Mouse (Mus musculus) hindbrain, embryonic 12.5 days (tissue): Measurements from ENCODE around the gene Palm2. TPM values are rescaled to one million over a fixed set of nuclear protein-coding genes. Genes with fewer than 3 reads are reported as not detected.
"Not testable (repeated sequence)": the region's sequence is repeated elsewhere in the genome, so short reads cannot be mapped to it uniquely, and the experiment has no call there.

Source experiments
- ATAC-seq: fragments of 200-750 bp; cut with Nextera tagmentation; 2 replicates; pipeline ENCODE4 v1.8.0; 2017; ENCODE audit warnings: moderate TSS enrichment; ENCODE audit not compliant: low FRiP score
- H3K27ac ChIP-seq: fragments of 300-500 bp; sonication (generic); 2 replicates; pipeline ENCODE4 v1.5.1; 2016; ENCODE audit warnings: mild to moderate bottlenecking
- H3K27me3 ChIP-seq: fragments of 300-500 bp; sonication (generic); 2 replicates; pipeline ENCODE4 v1.6.1; 2016; ENCODE audit warnings: mild to moderate bottlenecking
- H3K36me3 ChIP-seq: fragments of 300-500 bp; sonication (generic); 2 replicates; pipeline ENCODE4 v1.6.1; 2016; ENCODE audit warnings: mild to moderate bottlenecking
- H3K4me1 ChIP-seq: fragments of 300-500 bp; sonication (generic); 2 replicates; pipeline ENCODE4 v1.6.1; 2016
- H3K4me2 ChIP-seq: fragments of 300-500 bp; sonication (generic); replicated peaks from 2 replicates; pipeline ENCODE4 v1.6.1; 2016; ENCODE audit warnings: mild to moderate bottlenecking
- H3K4me3 ChIP-seq: fragments of 300-500 bp; sonication (generic); 2 replicates; pipeline ENCODE4 v1.5.1; 2016; ENCODE audit warnings: mild to moderate bottlenecking
- H3K9ac ChIP-seq: fragments of 300-500 bp; sonication (generic); 2 replicates; pipeline ENCODE4 v1.6.1; 2016; ENCODE audit warnings: mild to moderate bottlenecking, moderate library complexity
- H3K9me3 ChIP-seq: fragments of 300-500 bp; sonication (generic); replicated peaks from 2 replicates; pipeline ENCODE4 v1.6.1; 2016; ENCODE audit warnings: mild to moderate bottlenecking
- WGBS: fragments of 180-500 bp; shearing (Covaris S2); methylation state at CpG from one replicate; pipeline ENCODE4 v1.1.7; 2016; 5-methylcytosine and 5-hydroxymethylcytosine counted together
- polyA plus RNA-seq: library from polyadenylated mRNA; unstranded; fragments of >200 nt; fragmentation: Nextera tagmentation; extraction: Ambion mirVana; gene quantifications from 2 replicates; pipeline ENCODE4 v1.2.1, GENCODE M21; 2016

Gene Palm2
- 6.0 and 6.4 TPM in 2 replicates for polyA plus RNA-seq

DNA sequence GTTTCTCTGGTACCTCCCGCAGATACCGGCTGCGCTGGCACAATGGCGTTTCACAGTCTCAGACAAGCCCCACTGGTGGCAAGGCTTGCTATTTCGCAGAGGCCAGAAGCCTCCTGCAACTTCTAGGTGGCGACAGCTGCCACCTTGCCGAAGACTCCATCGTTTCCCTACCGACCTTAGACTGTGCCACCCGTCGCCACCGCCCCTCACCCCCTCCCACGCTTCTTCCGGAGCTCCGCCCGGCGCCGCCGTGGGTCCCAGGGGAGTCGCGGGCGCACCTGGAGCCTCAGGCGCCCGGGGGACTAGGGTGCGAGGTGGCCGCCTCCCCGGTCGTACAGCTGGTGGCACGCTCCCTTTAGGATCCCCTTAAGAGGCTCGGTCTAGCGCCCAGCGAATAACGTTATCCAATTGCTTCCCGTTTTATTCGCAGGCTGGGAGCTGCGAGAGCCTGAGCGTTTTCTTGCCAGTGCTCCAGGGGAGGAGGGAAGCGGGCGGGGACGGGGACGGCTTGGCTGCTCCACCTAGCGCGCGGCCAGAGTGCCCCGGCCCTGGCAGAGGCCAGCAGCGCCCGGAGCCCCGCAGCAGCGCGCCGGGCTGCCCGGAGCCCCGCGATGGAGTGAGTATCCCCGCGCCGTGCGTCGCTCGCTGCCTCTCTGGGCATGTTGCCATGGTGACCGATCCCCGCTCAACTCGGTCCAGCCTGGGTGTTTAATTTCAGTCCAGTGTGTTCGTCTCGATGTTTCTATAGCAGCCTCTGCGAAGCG lies at the start of gene Palm2:
Palm2 (plus strand) TSS at position 307 of the 764 bp plus-strand sequence.
- Histone ChIP-seq H3K4me2 (peak within 1 kb of the TSS; percentile 94), H3K27ac (peak within 1 kb of the TSS; percentile 57), H3K9ac (peak within 1 kb of the TSS; percentile 73), H3K4me1 (peaks cover 14% of the 10 kb centered on the region), H3K36me3 (no peaks in the 10 kb centered on the region), H3K4me3 (peak within 1 kb of the TSS; percentile 65), H3K27me3 (peaks cover 31% of the 10 kb centered on the region), H3K9me3 (no peaks in the 10 kb centered on the region)
- ATAC-seq = peak; percentile 90
- under 1% methylated on average over 67 of the region's 67 CpGs for WGBS

DNA sequence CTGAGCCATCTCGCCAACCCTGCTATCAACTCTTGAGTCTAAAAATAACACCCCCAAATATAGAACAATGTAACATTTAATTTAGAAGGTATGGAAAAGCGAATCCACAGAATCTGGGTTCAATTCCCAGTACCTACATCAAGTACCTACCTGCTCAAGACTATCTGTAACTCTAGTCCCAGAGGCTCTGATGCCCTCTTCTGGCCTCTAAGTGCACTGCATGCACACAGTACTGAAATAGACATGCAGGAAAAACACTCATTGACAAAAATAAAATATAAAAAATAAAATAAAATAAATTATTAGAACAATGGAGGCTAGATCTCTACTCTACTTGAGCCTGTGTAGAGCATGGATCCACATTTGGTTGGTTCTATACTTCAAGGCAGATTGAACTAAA lies 49.7 kb upstream of the Palm2 start:
- Histone ChIP-seq H3K9me3 (no peaks in the 10 kb centered on the region), H3K9ac (no peak overlapping the region), H3K27me3 (no peaks in the 10 kb centered on the region), H3K36me3 (no peaks in the 10 kb centered on the region), H3K4me3 (no peak overlapping the region), H3K4me2 (no peak overlapping the region), H3K27ac (no peak overlapping the region), H3K4me1 (0 out of 2 replicates have a peak, but pooled peaks cover 2% of the 10 kb centered on the region)
- WGBS = 90% methylated on average over 2 of the region's 2 CpGs
- no peak for ATAC-seq

DNA sequence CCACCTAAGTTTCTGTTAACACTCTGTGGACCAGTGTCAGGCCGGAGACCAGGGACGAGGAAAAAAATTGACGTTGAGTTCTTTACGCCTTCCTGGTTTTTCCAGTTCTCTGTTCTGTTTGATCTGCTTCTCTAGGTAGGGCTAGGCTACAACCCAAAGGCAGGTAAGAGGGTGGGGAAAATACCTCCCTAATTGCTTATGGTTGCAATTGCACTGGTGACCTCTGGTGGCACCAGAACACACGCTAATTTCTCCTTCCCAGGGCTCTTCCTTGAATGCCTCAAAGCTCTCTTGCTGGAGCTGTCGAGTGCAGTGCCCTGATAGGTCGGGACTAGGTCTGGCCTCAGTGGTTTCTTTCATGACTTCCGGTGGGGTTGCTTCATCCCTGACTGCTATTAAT lies 42.9 kb upstream of the Palm2 start:
- H3K4me1 ChIP-seq = no peaks in the 10 kb centered on the region

DNA sequence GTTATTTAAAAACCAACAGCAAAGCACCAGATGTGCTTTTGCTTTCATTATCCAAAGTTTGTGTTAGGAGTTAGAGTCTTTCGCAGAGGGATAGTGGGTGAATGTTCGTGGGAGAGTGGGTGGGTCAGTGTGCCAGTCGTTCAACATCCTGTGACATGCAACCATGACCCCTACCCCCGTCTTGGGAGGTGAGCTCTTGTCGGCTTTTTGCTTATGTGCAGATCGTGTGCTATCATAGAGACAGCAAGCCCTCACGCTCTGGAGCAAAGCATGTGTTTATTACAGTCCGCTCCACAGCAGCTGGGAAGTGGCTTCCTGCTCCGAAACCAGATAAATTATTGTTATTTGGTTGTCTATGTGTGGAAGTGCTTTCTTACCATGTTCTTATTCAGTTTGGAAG lies 37.6 kb upstream of the Palm2 start:
- no peaks in the 10 kb centered on the region for H3K27me3 ChIP-seq
- H3K9ac ChIP-seq = no peak overlapping the region
- H3K4me3 ChIP-seq = no peak overlapping the region
- no peak overlapping the region for H3K27ac ChIP-seq
- no peaks in the 10 kb centered on the region for H3K9me3 ChIP-seq
- H3K36me3 ChIP-seq = no peaks in the 10 kb centered on the region
- ATAC-seq = no peak
- H3K4me1 ChIP-seq = no peaks in the 10 kb centered on the region
- WGBS = 78% methylated on average over 9 of the region's 9 CpGs
- no peak overlapping the region for H3K4me2 ChIP-seq

More for the DNA sequence above, 42.9 kb upstream of the Palm2 start:
- H3K9me3 ChIP-seq = no peaks in the 10 kb centered on the region
- WGBS = 58% methylated on average over 8 of the region's 8 CpGs
- H3K4me2 ChIP-seq = no peak overlapping the region
- H3K9ac ChIP-seq = no peak overlapping the region
- H3K4me3 ChIP-seq = no peak overlapping the region
- ATAC-seq = no peak
- H3K27me3 ChIP-seq = no peaks in the 10 kb centered on the region
- no peaks in the 10 kb centered on the region for H3K36me3 ChIP-seq
- H3K27ac ChIP-seq = no peak overlapping the region

DNA sequence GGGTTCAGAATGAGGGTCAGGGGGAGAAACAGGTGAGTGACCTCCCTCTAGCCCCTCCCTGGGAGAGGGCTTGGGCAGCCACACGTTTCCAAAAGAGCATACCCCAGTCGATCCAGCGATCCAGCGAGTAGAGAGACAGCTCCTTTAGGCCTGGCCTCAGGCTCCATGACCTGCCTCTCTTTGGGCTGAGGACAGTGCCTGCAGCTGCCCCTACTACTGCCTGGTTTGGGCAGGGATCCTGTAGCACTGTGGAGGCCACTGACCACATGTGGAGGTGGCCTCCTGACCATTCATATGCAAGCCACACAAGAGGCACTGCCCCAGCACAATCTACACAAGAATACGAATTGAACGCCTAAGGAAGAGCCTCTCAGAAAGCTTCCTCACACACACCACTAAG lies 21.7 kb upstream of the Palm2 start:
- not testable (repeated sequence) for H3K36me3 ChIP-seq, H3K27ac ChIP-seq, H3K27me3 ChIP-seq, H3K4me1 ChIP-seq, H3K4me2 ChIP-seq, H3K9me3 ChIP-seq, ATAC-seq, H3K9ac ChIP-seq, H3K4me3 ChIP-seq
- 34% methylated on average over 6 of the region's 6 CpGs for WGBS

DNA sequence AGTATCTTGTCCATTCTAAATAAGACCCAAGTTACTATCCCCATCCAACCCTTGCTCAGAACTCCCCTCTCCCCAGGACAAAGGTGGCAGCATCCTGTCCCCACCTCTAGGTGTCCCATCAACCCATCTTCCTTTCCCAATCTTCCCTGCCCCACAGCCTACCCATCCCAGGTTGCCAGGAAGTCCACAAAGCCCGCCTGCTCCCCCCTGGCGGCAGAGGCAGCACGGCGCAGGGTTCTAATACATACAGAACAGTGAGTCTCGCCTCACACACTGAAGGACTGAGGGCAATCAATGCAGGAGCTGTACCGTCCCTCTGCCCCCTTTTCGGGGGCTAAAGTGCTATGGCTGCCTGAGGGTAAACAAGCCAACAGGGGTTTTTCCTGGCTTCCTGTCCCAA lies 21.0 kb upstream of the Palm2 start:
- Histone ChIP-seq H3K27me3 (no peaks in the 10 kb centered on the region), H3K4me3 (no peak overlapping the region), H3K4me1 (no peaks in the 10 kb centered on the region), H3K9ac (no peak overlapping the region), H3K36me3 (no peaks in the 10 kb centered on the region), H3K4me2 (no peak overlapping the region), H3K27ac (no peak overlapping the region), H3K9me3 (no peaks in the 10 kb centered on the region)
- ATAC-seq = no peak
- 47% methylated on average over 7 of the region's 7 CpGs for WGBS

DNA sequence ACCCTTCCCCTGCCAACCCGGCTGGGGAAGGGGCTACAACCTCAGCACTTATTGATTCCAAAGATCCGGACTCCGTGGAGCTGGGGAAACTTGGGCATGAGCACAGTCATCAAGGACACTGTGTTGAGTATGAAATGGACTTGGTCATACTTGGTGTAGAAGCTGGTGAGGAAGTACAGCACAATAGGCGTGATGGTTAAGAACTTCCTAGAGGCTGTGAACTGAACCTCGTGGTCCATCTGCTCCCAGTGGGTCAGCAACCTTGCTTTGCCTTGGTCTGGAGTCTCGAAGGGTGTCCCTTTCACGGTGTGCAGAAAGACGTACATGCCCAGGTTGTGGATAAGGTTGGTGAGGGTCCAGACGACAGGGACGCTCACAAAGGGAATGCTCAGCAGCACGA lies 20.4 kb upstream of the Palm2 start:
- H3K4me1 ChIP-seq, H3K4me2 ChIP-seq, ATAC-seq, H3K36me3 ChIP-seq, H3K9ac ChIP-seq, H3K27ac ChIP-seq, H3K27me3 ChIP-seq, H3K9me3 ChIP-seq, H3K4me3 ChIP-seq: not testable (repeated sequence)
- 92% methylated on average over 11 of the region's 11 CpGs for WGBS

DNA sequence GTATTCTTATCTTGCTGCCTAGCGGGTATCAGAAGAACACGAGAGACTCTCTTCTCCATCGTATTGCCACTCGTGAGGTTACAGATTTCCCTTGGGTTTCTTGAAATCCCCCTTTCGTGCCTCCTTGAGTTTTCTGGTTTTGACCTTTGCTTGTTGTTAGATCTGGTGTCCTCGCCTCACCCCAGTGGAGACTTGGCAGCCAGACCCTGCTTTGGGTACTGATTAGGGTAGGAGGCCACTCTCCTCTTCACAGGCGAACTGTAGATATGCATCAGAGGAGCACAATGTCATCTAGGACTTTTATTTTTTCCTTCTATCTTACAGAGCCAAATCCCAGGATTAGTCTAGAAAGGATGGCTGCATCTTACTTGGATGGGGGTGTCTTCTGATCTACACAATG lies 10.0 kb upstream of the Palm2 start:
- no peaks in the 10 kb centered on the region for H3K36me3 ChIP-seq
- no peaks in the 10 kb centered on the region for H3K4me1 ChIP-seq
- no peak for ATAC-seq
- H3K4me3 ChIP-seq = no peak overlapping the region
- H3K27ac ChIP-seq = no peak overlapping the region
- no peak overlapping the region for H3K9ac ChIP-seq
- H3K27me3 ChIP-seq = no peaks in the 10 kb centered on the region
- no peak overlapping the region for H3K4me2 ChIP-seq
- WGBS = 83% methylated on average over 7 of the region's 7 CpGs
- no peaks in the 10 kb centered on the region for H3K9me3 ChIP-seq

DNA sequence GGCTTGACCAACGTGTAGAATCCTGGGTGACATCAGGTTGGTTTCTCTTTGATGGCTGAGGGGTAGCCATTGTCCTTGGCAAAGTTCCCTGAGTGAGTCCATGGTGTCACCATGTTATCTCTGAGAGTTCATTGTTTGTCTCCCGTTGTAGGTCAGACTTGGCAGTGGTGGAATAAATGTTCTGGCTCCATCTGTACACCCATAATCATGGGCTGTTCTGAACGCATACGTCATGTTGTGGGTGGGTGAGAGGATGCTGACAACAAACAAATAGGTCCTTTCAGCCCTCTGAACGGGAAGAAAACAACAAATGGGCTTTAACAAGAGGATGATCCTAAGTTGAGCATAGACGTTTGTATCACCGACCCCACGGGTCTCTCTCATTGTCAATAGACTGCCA lies 5.7 kb upstream of the Palm2 start:
- Histone ChIP-seq H3K4me2 (no peak overlapping the region), H3K36me3 (no peaks in the 10 kb centered on the region), H3K4me3 (no peak overlapping the region), H3K27me3 (peaks cover 19% of the 10 kb centered on the region), H3K9me3 (no peaks in the 10 kb centered on the region), H3K27ac (no peak overlapping the region), H3K4me1 (peaks cover under 1% of the 10 kb centered on the region; the same call in 1 of the 2 replicates), H3K9ac (no peak overlapping the region)
- ATAC-seq = no peak
- 81% methylated on average over 8 of the region's 8 CpGs for WGBS

DNA sequence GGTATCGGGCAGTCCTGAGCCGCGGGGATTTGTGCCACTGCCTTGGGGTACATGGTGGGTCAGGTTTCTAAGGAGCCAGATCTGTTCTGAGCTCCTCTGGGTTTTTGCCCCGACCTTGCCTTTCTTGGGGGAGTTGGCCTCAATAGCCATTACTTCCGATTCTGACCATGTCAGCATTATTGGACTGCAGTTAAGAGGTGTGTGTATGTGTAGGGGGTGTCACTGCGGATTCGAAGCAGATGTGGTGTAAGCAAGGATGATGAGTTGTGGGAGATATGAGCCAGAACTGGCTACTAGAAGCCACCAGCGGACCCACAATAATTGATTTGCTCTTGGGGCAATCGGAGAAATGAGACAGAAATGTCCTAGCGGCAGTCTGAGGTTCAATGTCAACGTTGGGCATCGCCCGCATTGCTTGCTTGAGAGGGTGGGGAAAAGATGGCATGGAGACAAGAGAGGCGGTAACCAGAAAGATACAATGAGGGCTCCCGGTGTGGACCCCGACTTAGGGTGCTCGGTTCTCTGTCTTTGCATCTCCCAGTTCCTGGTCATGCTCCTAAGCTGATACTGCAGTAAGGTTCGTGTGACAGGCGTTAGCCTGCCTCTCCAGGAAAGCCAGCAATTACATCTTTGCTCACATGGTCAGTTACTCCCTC lies 786 bp downstream of the Palm2 start:
- 15% methylated on average over 19 of the region's 19 CpGs for WGBS
- Histone ChIP-seq H3K27ac (peak overlapping the region; percentile 13; the same call in 1 of the 2 replicates), H3K27me3 (peaks cover 31% of the 10 kb centered on the region), H3K9ac (peak overlapping the region; percentile 73), H3K4me2 (peak overlapping the region; percentile 94), H3K4me1 (peaks cover 14% of the 10 kb centered on the region), H3K4me3 (peak overlapping the region; percentile 65), H3K36me3 (no peaks in the 10 kb centered on the region), H3K9me3 (no peaks in the 10 kb centered on the region)
- peak; percentile 41 for ATAC-seq

DNA sequence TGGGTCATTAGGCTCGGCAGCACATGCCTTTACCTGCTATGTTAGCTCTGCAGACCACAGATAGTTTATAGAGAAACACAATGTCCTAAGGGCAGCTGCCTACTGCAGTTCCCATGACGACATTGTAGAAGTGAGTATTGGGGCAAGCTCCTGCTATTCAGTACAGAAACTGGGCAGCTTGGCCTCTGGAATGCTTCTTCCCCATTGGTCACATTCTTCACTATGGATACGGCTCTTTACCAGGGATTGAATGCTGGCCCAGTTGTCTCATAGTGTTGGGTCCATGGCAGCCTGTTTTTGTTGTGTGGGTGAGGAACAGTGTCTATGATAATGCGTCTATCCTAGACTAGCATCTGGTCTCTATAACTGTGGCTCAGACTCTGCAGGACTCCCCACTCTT lies 2.2 kb downstream of the Palm2 start:
- no peak overlapping the region for H3K27ac ChIP-seq
- no peaks in the 10 kb centered on the region for H3K9me3 ChIP-seq
- peaks cover 27% of the 10 kb centered on the region for H3K27me3 ChIP-seq
- 37% methylated on average over 4 of the region's 4 CpGs for WGBS
- no peak overlapping the region for H3K4me2 ChIP-seq
- H3K4me1 ChIP-seq = peaks cover 14% of the 10 kb centered on the region
- 0 out of 2 replicates have a peak, but pooled peaks have one; percentile 7 for ATAC-seq
- no peaks in the 10 kb centered on the region for H3K36me3 ChIP-seq
- no peak overlapping the region for H3K4me3 ChIP-seq
- no peak overlapping the region for H3K9ac ChIP-seq

DNA sequence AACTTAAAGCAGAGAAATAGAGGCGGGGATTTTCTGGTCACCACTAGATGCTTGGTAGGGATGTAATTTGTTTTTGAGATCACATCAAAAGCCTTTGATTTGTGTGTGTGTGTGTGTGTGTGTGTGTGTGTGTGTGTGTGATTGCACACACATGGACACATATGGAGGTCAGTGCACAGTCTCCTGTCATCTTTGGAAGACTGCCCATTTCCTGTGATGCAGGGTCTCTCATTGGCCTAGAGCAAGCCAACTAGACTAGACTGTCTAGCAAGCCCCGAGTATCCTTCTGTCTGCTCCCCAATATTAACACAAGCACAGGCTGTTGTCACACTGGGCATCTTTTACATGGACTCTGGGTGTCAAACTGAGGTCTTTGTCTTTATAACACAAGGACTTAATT lies 12.0 kb downstream of the Palm2 start:
- no peak overlapping the region for H3K9ac ChIP-seq
- no peak overlapping the region for H3K4me2 ChIP-seq
- no peaks in the 10 kb centered on the region for H3K4me1 ChIP-seq
- no peaks in the 10 kb centered on the region for H3K36me3 ChIP-seq
- no peak for ATAC-seq
- WGBS = 81% methylated on average over 2 of the region's 2 CpGs
- H3K9me3 ChIP-seq = no peaks in the 10 kb centered on the region
- H3K4me3 ChIP-seq = no peak overlapping the region
- no peak overlapping the region for H3K27ac ChIP-seq
- no peaks in the 10 kb centered on the region for H3K27me3 ChIP-seq
